Mouse (Mus musculus): Measurements from ENCODE around the gene Fam19a5.

Gene Fam19a5

DNA sequence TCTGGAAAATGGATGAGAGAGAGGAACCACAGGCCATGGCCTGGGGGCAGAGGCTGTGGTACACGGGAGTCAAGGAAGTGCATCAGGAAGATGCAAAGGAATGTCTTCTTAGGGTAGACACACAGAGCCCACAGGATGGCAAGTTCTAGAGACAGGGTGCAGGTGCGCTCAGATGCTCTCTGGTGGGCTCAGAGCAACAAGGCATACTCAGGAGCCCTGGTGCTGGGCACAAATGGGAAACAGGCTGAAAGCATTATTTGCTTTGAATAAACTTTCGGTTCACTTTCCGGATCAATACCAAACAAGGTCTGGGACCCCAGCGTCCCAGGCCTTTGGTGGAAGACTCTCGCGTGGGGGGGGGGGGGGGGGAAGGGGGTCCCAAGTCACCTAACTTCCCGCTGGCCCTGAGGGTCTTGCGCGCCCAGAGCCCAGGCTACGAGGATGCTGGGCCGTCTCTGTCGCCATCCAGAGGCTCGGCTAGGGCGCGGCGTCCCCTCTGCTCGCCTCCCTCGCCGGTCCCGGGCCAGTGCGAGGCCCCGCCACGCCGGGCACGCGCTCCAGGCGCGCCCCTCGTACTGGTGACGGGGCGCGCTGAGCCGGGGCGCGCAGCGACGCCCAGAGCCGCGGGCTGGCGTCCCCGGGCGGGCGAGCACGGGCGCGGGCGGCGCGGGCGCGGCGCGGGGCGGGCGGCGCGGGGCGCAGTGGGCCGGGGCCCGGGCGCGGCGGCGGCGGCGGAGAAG, at the start of gene Fam19a5:
Gene Fam19a5, plus strand, starts transcription at position 701 of the 740 bp plus-strand sequence.
- DNase-seq: no peak

GRCm38 (mm10) chr15:87501737-87502136, 42.4 kb upstream of the Fam19a5 start:
- no peak for DNase-seq

GRCm38 (mm10) chr15:87507349-87507748, 36.8 kb upstream of the Fam19a5 start:
- no peak for DNase-seq

GRCm38 (mm10) chr15:87510886-87511285, 33.2 kb upstream of the Fam19a5 start:
- DNase-seq: no peak

DNA sequence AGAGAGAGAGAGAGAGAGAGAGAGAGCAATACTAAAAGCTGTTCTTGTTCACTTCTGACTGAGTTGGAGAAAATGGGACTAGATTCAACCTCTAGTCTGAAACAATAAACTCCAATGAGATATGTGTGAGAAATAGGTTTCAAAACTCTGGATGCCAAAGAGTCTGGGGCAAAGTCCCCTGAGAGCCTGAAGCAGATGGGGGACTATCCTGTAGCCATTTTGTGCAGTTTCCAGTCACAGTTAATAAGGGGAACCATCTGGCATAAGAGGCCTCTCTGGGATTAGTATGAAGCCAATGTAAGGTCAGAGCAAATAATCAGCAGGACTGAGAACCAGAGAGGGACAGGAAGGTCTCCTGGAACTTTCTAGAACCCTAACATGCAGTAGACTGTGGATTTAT, 25.9 kb upstream of the Fam19a5 start:
- no peak for DNase-seq

- DNase-seq: no peak
Measured at GRCm38 (mm10) chr15:87529271-87529670, 14.8 kb upstream of the Fam19a5 start.

GRCm38 (mm10) chr15:87541656-87542055, 2.4 kb upstream of the Fam19a5 start:
- no peak for DNase-seq

DNA sequence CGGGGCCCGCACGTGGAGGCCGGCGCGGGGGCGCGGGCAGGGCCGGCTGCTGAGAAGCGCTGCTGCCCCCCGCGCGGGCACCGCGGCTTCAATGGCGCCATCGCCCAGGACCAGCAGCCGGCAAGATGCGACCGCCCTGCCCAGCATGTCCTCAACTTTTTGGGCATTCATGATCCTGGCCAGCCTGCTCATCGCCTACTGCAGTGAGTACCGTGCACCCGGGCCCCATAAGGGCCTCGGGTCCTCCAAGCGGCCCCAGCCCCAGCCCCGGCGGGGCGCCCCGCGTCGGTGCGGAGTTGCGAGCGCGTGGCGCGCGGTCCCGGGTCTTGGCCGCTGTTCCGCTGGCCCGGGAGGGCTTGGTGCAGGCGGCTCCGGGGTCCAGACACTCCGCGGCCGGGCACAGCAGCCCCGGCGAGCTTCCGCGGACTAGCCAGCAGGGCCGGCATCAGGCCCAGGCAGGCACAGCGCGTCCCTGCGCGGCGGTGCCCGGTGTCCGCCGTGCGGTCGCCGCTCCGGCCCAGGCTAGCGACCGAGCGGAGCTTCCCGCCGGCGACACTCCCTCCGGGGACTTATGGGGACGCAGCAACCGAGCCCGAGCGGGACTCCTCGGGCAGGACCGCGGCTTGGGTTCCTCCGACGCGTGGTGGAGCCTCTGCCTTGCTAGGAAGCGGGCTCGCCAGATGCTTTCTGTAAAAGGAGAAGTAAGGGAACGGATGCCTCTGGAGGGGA, 466 bp downstream of the Fam19a5 start:
- DNase-seq: no peak

DNA sequence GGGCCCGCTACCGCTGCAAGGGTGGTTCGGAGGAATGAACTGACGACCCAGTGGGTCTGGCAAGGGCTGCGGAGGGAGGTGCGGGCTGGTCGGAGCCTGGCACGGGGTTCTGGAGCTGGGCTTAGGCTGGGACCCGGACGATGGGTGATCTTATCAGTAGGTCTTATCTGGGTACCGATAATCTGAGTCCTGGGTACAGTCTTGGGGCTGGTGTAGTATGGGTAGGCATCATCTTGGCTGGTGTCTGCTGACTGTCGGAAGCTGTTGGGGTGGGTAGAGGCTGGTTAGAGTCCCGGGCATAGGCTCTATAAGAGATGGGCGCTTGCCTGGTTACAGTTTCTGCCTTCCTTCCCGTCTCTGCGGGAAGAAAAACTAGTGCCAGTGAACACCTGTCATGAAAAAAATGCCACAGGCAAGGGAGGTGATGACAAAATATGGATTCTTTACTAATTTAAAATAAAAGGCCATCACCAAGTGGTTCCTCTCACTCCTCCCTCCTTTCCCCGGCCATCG, 1.1 kb downstream of the Fam19a5 start:
- no peak for DNase-seq

- DNase-seq: no peak
Measured at GRCm38 (mm10) chr15:87545731-87546360, 1.7 kb downstream of the Fam19a5 start.

DNA sequence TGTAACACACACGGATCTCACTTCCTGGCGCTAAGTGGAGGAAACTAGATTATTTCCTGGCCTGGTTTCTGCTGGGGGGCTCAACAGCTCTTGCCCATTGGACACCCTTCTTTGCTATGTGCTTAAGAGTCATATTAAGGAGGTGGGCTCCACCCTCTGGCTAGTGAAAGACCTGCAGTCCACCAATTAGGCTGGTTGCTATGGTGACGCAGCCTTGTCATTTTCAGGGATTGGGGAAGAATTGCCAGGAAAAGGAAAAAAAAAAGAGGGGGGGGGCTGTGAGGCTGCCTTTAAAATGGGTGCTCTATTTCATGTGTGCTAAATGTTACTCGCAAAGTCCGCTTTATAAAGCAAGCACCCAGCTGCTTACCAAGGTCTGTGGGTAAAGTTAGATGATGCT, 2.9 kb downstream of the Fam19a5 start:
- no peak for DNase-seq

GRCm38 (mm10) chr15:87549724-87550123, 5.6 kb downstream of the Fam19a5 start:
- no peak for DNase-seq

DNA sequence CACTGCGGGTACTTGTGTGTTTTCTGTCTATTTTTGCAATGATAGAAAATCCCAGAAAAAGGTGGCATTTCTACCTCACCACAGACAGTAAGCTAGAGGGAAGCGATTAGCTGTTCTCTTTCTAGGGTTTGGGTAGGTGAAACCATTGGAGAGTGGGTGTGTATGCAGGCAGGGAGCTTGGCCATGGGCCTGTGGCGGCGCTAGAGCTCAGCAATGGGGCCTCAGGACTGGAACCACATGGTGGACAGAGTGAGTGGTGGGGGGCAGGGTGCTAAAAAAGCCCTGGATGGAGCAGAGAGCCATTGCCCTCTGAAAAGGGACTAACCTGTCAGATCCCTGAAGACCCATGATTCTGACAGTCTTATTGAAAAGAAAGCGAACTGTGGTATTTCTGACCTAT, 6.7 kb downstream of the Fam19a5 start:
- no peak for DNase-seq

DNA sequence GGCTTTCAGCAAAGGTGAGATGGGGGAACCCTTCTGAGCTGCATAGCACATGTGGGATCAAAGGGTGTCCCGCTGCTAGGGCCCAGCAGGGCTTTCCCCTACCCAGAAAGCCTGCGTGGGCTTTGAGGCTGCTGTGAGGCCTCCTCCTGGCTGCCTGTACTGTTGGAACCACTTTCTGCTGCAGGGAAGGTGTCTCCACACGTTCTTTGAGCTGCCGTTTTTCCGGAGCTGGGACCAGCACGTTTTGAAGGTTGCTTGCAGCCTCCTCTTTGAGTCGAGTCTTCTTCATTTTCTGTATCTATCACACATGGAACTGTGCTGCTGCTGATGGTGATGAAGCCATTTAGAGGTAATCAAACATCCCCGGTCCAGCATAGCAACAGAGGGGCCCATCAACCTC, 7.5 kb downstream of the Fam19a5 start:
- DNase-seq: no peak

- no peak for DNase-seq
Measured at GRCm38 (mm10) chr15:87555811-87556210, 11.7 kb downstream of the Fam19a5 start.

DNA sequence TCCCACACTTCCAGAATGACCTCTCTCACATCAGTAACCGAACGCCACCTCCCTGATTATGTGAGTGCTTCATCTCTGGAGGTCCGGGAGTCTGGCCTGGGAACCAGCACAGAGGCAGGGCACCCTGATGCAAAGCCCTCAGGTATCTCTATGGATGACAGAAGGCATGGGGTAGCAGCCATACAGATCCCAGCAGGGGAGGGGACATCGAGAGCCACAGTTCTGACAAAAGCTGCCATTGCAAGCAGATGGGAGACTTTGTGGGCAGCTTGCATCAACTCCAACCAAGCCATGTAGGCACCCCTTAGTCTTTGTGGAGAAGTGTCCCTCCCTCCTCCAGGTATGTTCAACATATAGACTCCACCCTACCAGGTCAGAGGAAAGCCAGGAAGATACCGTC, 20.2 kb downstream of the Fam19a5 start:
- DNase-seq: no peak

GRCm38 (mm10) chr15:87566040-87566929, 22.2 kb downstream of the Fam19a5 start:
- DNase-seq: no peak

- DNase-seq: no peak
Measured at GRCm38 (mm10) chr15:87570182-87570581, 26.1 kb downstream of the Fam19a5 start.

- no peak for DNase-seq
Measured at GRCm38 (mm10) chr15:87579861-87580260, 35.8 kb downstream of the Fam19a5 start.

DNA sequence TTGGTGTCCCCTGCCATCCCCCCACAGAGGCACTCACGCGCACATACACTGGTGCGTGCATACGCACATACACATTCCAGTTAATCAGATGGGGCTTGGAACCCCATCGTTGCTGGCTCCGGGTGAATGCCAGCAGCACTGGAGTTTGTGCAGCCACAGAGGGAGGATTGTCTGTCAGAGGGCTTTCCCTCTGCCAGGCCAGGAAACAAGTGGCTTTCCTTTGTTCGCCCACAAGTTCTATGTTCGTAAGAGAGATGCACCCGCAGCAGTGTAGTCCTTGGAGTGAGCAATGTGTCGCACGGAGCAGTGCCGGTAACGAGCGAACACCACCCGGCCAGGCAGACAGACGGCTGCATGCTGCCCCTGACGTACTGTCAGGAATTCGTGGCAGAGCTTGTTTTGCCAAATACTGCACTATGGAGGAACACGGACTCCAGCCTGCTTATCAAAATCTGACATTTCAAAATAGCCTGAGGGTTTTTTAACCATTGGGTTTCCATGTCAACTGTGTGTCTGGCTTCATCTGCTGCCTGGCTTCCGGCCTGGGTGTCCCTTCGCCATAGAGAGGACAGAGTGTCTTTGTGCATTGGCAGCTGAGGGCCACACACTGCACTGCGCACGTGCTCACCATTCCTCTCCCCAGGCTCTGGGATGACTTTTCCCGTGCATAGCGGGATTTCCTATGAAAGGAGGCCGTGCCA, 40.0 kb downstream of the Fam19a5 start:
- no peak for DNase-seq

DNA sequence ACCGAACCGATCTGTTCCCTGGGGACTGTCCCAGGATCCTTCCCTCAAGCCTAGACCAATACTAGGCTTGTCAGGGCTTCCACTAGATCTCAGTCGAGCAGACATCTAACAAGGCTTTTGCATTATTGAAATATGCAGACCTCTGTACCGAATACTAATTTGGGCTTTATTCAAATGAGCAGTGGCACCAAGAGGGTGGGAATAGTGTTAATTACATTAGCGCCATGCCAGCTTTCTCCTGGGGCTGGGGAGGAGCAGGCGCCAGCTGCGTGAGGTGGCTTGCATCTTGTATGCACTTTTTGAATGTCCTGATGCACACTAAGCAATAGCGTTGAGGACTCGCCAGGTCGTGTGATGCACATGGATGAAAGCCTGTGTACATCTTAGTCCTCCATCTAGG, 46.9 kb downstream of the Fam19a5 start:
- DNase-seq: no peak

DNA sequence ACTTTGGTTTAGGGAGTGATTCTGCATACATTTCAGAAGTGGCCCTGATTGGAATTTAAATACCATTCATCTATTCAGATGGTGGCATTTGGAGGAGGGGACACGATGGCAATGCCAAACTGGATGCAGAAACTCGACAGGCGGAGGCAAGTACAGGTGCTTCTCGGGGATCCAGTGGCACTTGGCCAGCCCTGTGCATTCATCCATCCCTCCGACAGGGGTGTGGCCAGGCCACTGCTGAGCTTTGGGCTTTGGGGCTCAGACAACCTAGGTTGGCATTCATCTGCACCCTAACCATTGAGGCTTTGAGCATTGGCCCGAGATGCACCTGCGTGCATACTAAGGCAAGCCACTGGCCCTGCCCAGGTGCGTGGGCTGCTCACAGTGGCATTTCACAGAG, 52.6 kb downstream of the Fam19a5 start:
- DNase-seq: peak; percentile 18
